Mouse (Mus musculus): ENCODE results near the gene Mthfsd. TPM values are rescaled to one million over a fixed set of nuclear protein-coding genes. Genes with fewer than 3 reads are reported as not detected.

The Mthfsd gene
- polyA plus RNA-seq, 1 experiment from 2014 or later, result 35.3 TPM

DNA sequence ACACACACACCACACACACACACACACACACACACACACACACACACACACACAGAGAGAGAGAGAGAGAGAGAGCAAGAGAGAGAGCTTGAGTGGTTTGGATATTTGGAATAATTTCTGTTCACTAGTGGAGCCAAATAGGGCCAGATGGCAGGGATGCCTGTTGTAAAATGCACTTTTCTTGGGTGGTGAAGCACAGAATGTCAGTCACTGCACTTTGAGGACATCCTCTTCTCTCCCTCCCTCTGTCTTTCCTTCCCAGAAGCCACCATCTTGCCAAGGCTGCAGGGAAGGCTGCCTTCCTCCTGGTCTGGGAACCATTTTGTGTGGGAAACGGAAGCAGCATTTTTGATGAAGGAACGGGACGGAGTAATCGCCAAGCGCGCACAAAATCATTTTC is 45.7 kb downstream of the Mthfsd start:
- Histone ChIP-seq H3K4me2 (no peak overlapping the region), H3K36me3 (no peaks in the 10 kb centered on the region), H3K4me1 (no peaks in the 10 kb centered on the region), H3K9me3 (peaks cover 9% of the 10 kb centered on the region; the same call in 1 of the 2 replicates), H3K4me3 (no peak overlapping the region), H3K27me3 (replicated peaks) (peaks cover 89% of the 10 kb centered on the region), H3K27ac (replicated peaks) (no peak overlapping the region), H3K9ac (no peak overlapping the region)
- ATAC-seq (ENCODE audit: extremely low read depth, insufficient number of reproducible peaks, low FRiP score, low TSS enrichment), result no peak
- WGBS, result 90% methylated on average over 6 of the region's 6 CpGs

GRCm38 (mm10) chr8:121059098-121059497 is 49.1 kb downstream of the Mthfsd start:
- no peak overlapping the region for H3K4me2 ChIP-seq
- no peak overlapping the region for H3K4me3 ChIP-seq
- H3K9ac ChIP-seq, result no peak overlapping the region
- H3K9me3 ChIP-seq, result peaks cover 9% of the 10 kb centered on the region; the same call in 1 of the 2 replicates
- H3K4me1 ChIP-seq, result no peaks in the 10 kb centered on the region
- no peak overlapping the region for H3K27ac ChIP-seq (replicated peaks)
- 76% methylated on average over 7 of the region's 7 CpGs for WGBS
- no peaks in the 10 kb centered on the region for H3K36me3 ChIP-seq
- H3K27me3 ChIP-seq (replicated peaks), result peaks cover 91% of the 10 kb centered on the region
- no peak for ATAC-seq (ENCODE audit: extremely low read depth, insufficient number of reproducible peaks, low FRiP score, low TSS enrichment)

DNA sequence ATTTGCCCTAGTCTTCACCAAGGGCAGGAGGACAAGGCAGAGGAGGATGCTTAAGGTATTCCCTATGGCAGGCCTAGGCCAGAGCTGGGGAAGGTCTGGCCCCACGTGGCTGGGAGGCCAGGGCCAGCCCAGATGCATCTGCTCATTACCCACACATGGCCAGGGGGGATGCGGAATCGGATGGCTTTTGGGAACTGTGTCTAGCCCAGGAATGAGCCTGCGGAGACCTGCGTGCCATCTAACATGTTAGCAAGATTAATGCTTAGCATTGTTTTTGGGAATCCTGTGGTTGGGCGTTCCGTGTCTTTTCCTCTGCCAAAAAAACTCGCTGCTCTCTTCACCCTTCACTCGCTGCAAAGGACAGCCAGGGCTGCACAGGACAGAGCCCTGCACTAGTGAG is 50.1 kb downstream of the Mthfsd start:
- Histone ChIP-seq H3K9me3 (peaks cover 9% of the 10 kb centered on the region; the same call in 1 of the 2 replicates), H3K9ac (no peak overlapping the region), H3K27me3 (replicated peaks) (peaks cover 83% of the 10 kb centered on the region), H3K4me1 (no peaks in the 10 kb centered on the region), H3K4me3 (no peak overlapping the region), H3K27ac (replicated peaks) (no peak overlapping the region), H3K4me2 (no peak overlapping the region), H3K36me3 (no peaks in the 10 kb centered on the region)
- no peak for ATAC-seq (ENCODE audit: extremely low read depth, insufficient number of reproducible peaks, low FRiP score, low TSS enrichment)
- WGBS, result 67% methylated on average over 9 of the region's 9 CpGs

- H3K36me3 ChIP-seq, result no peaks in the 10 kb centered on the region
- H3K27ac ChIP-seq (replicated peaks), result no peak overlapping the region
- H3K27me3 ChIP-seq (replicated peaks), result peaks cover 52% of the 10 kb centered on the region
- no peak overlapping the region for H3K4me3 ChIP-seq
- no peaks in the 10 kb centered on the region for H3K4me1 ChIP-seq
- 63% methylated on average over 9 of the region's 9 CpGs for WGBS
- no peak for ATAC-seq (ENCODE audit: extremely low read depth, insufficient number of reproducible peaks, low FRiP score, low TSS enrichment)
- H3K9me3 ChIP-seq, result no peaks in the 10 kb centered on the region
- H3K9ac ChIP-seq, result no peak overlapping the region
- no peak overlapping the region for H3K4me2 ChIP-seq
These were observed 60.8 kb downstream of the Mthfsd start for GRCm38 (mm10) chr8:121047441-121047840.

GRCm38 (mm10) chr8:121043719-121044440 is 64.3 kb downstream of the Mthfsd start:
- H3K27ac ChIP-seq (replicated peaks), result no peak overlapping the region
- WGBS, result 50% methylated on average over 19 of the region's 19 CpGs
- no peak overlapping the region for H3K4me3 ChIP-seq
- no peaks in the 10 kb centered on the region for H3K4me1 ChIP-seq
- H3K27me3 ChIP-seq (replicated peaks), result peaks cover 50% of the 10 kb centered on the region
- ATAC-seq (ENCODE audit: extremely low read depth, insufficient number of reproducible peaks, low FRiP score, low TSS enrichment), result no peak
- H3K9me3 ChIP-seq, result no peaks in the 10 kb centered on the region
- H3K36me3 ChIP-seq, result no peaks in the 10 kb centered on the region
- H3K4me2 ChIP-seq, result no peak overlapping the region
- no peak overlapping the region for H3K9ac ChIP-seq

Small RNAs within 50 kb of the gene (microRNA-seq; reads per million reads assigned to microRNA genes)
- gene Gm27530, result not detected

Other genes starting within 250 kb of the Mthfsd start
- gene Foxf1, start 24.0 kb downstream of the Mthfsd start, polyA plus RNA-seq (2015; fragmentation: Nextera tagmentation; extraction: Ambion mirVana), result 7.7 and 9.5 TPM in 2 replicates
- 6.8 and 7.4 TPM in 2 replicates for gene Foxc2, start 7.8 kb upstream of the Mthfsd start, polyA plus RNA-seq (2015; fragmentation: Nextera tagmentation; extraction: Ambion mirVana)
- gene Foxl1, start 19.5 kb upstream of the Mthfsd start, polyA plus RNA-seq (2015; fragmentation: Nextera tagmentation; extraction: Ambion mirVana), result 0.52 and 0.64 TPM in 2 replicates

Measured in heart, embryonic 13.5 days (tissue).